Mouse (Mus musculus) heart, adult 2 months (tissue): ENCODE measurements around the gene Tnip1. TPM values are rescaled to one million over a fixed set of nuclear protein-coding genes. Genes with fewer than 3 reads are reported as not detected.
A peak's percentile ranks its signal among the peaks of the same experiment; 100 is the strongest.

Experiments used
- DNase-seq, 2 experiments: peaks; one replicate each; pipeline ENCODE4 v3.0.0; 2021
- H3K27ac ChIP-seq: fragments of 200-600 bp; 2 replicates; pipeline ENCODE4 v1.8.1; 2022
- H3K27me3 ChIP-seq: fragments of 200-500 bp; 2 replicates; pipeline ENCODE4 v1.6.1; 2012; ENCODE audit warnings: mild to moderate bottlenecking, low read length, inconsistent platforms, mixed read lengths; ENCODE audit not compliant: control insufficient read depth, insufficient read depth
- H3K36me3 ChIP-seq: fragments of 200-500 bp; 2 replicates; pipeline ENCODE4 v1.6.1; 2012; ENCODE audit warnings: low read length, inconsistent platforms; ENCODE audit not compliant: control insufficient read depth, insufficient read depth
- H3K4me1 ChIP-seq: fragments of 200-500 bp; 2 replicates; pipeline ENCODE4 v1.6.1; 2011; ENCODE audit warnings: low read length; ENCODE audit not compliant: control insufficient read depth, insufficient read depth
- H3K4me3 ChIP-seq: fragments of 200-600 bp; 2 replicates; pipeline ENCODE4 v1.8.1; 2022
- H3K79me2 ChIP-seq: fragments of 200-500 bp; replicated peaks from 2 replicates; pipeline ENCODE4 v1.6.1; 2012; ENCODE audit warnings: mild to moderate bottlenecking, inconsistent platforms, low read length, moderate library complexity, mixed read lengths; ENCODE audit not compliant: control insufficient read depth, insufficient read depth
- H3K9ac ChIP-seq: fragments of 200-500 bp; 2 replicates; pipeline ENCODE4 v1.6.1; 2012; ENCODE audit warnings: low read depth, mild to moderate bottlenecking, control low read depth, inconsistent platforms, low read length, mixed read lengths
- CTCF ChIP-seq: fragments of 200-600 bp; IDR thresholded peaks from 2 replicates; pipeline ENCODE4 v1.8.1; 2022; ENCODE audit warnings: antibody characterized with exemption, mild to moderate bottlenecking, moderate library complexity
- EP300 ChIP-seq: fragments of 200-500 bp; IDR thresholded peaks from 2 replicates; pipeline ENCODE4 v1.6.1; 2011; ENCODE audit warnings: low read depth, low read length, control low read depth; ENCODE audit not compliant: insufficient read depth
- POLR2A ChIP-seq: fragments of 200-500 bp; IDR thresholded peaks from 2 replicates; pipeline ENCODE4 v1.6.1; 2011; ENCODE audit warnings: mild to moderate bottlenecking, low read depth, low read length, control low read depth; ENCODE audit not compliant: insufficient read depth
- WGBS: fragments of 180-500 bp; shearing (Covaris S2); methylation state at CpG from one replicate; pipeline ENCODE4 v1.1.7; 2018; 5-methylcytosine and 5-hydroxymethylcytosine counted together
- intact Hi-C: fragments of 180-260 bp; cut with DNase I; formaldehyde crosslinking; loops from one replicate; pipeline ENCODE4 v1.15.1; 2025
- polyA plus RNA-seq: library from polyadenylated mRNA; depleted of rRNA; stranded (reverse); fragments of >200 nt; gene quantifications from 2 replicates; pipeline ENCODE4 v1.2.3, GENCODE M21; 2012; rRNA removed
- total RNA-seq, 2 experiments: library from RNA; stranded (reverse); gene quantifications; 2 replicates each; pipeline ENCODE4 v1.2.3; 2021

The Tnip1 gene
- total and polyA plus RNA-seq, 3 experiments, result 25.9 to 34.4 (median 31.9) TPM

GRCm38 (mm10) chr11:54866119-54867048 is 96.3 kb downstream of the Tnip1 start, which contains the start of gene Hint1:
Gene Hint1, plus strand, starts transcription at chr11:54866383.
- Histone ChIP-seq H3K27me3 (no peaks in the 10 kb centered on the region), H3K4me1 (peaks cover 4% of the 10 kb centered on the region), H3K27ac (peak within 1 kb of the TSS; percentile 98), H3K79me2 (no peaks in the 10 kb centered on the region), H3K36me3 (peaks cover 2% of the 10 kb centered on the region), H3K9ac (peak within 1 kb of the TSS; percentile 91), H3K4me3 (peak within 1 kb of the TSS; percentile 71)
- TF ChIP-seq CTCF, result peak; percentile 50
- peak; percentile 94 for TF ChIP-seq POLR2A
- TF ChIP-seq EP300, result peak; percentile 46; the same call in 1 of the 2 replicates
- WGBS, result under 1% methylated on average over 107 of the region's 107 CpGs
- peak; percentile 97 for DNase-seq
- intact Hi-C loops, result no loop called here

- H3K4me1 ChIP-seq, result peaks cover 4% of the 10 kb centered on the region
- H3K4me3 ChIP-seq, result peak overlapping the region; percentile 71
- intact Hi-C loops, result no loop called here
- TF ChIP-seq EP300, result no peak
- TF ChIP-seq CTCF, result no peak
- no peak for TF ChIP-seq POLR2A
- H3K27ac ChIP-seq, result peak overlapping the region; percentile 98
- no peak for DNase-seq
- no peaks in the 10 kb centered on the region for H3K27me3 ChIP-seq
- H3K36me3 ChIP-seq, result peaks cover 2% of the 10 kb centered on the region
- H3K79me2 ChIP-seq, result no peaks in the 10 kb centered on the region
- WGBS, result 82% methylated on average over 6 of the region's 6 CpGs
- H3K9ac ChIP-seq, result no peak overlapping the region
Measured at GRCm38 (mm10) chr11:54865330-54866085, 97.2 kb downstream of the Tnip1 start.

- H3K79me2 ChIP-seq, result no peaks in the 10 kb centered on the region
- DNase-seq, result peak in 1 of 2 experiments; percentile 68
- 31% methylated on average over 10 of the region's 10 CpGs for WGBS
- no peak overlapping the region for H3K27ac ChIP-seq
- peaks cover 2% of the 10 kb centered on the region for H3K36me3 ChIP-seq
- H3K9ac ChIP-seq, result no peak overlapping the region
- no peaks in the 10 kb centered on the region for H3K27me3 ChIP-seq
- H3K4me1 ChIP-seq, result peaks cover 1% of the 10 kb centered on the region; the same call in 1 of the 2 replicates
- intact Hi-C loops, result loop anchor here (5.0 kb wide), 1 partner anchor 341 kb away; the partner anchor contains the start of gene Rapgef6
- H3K4me3 ChIP-seq, result no peak overlapping the region
- TF ChIP-seq CTCF (no peak; the same call in none of the 2 replicates), EP300 (0 out of 2 replicates have a peak, but pooled peaks have one; percentile 68), POLR2A (no peak)
Measured at GRCm38 (mm10) chr11:54862621-54863520, 99.8 kb downstream of the Tnip1 start.

GRCm38 (mm10) chr11:54861471-54862420 is 101.0 kb downstream of the Tnip1 start:
- Histone ChIP-seq H3K27ac (no peak overlapping the region), H3K79me2 (no peaks in the 10 kb centered on the region), H3K4me1 (peaks cover 1% of the 10 kb centered on the region; the same call in 1 of the 2 replicates), H3K9ac (no peak overlapping the region), H3K4me3 (no peak overlapping the region), H3K36me3 (no peaks in the 10 kb centered on the region), H3K27me3 (no peaks in the 10 kb centered on the region)
- no peak for DNase-seq
- intact Hi-C loops, result loop anchor here (2.0 to 5.0 kb wide), 3 partner anchors 61 to 339 kb away; partner anchors contain the start of genes Cdc42se2 and Rapgef6
- 88% methylated on average over 5 of the region's 5 CpGs for WGBS
- TF ChIP-seq POLR2A, result no peak
- no peak for TF ChIP-seq EP300
- no peak for TF ChIP-seq CTCF

Other genes with a start within 250 kb of the Tnip1 start
- 10 to 100 TPM; 22.0 to 23.3 TPM for gene Cdc42se2, start 175.2 kb downstream of the Tnip1 start, total RNA-seq
- 24.7 and 41.3 TPM in 2 replicates for gene Cdc42se2, start 175.2 kb downstream of the Tnip1 start, polyA plus RNA-seq
- gene Lyrm7, start 102.0 kb downstream of the Tnip1 start, total RNA-seq, result 10 to 100 TPM; 38.6 to 40.1 TPM
- gene Lyrm7, start 102.0 kb downstream of the Tnip1 start, polyA plus RNA-seq, result 11.1 and 20.0 TPM in 2 replicates
- gene Hint1, start 96.5 kb downstream of the Tnip1 start, total RNA-seq, result 100 to 1,000 TPM; 258 to 297 TPM
- gene Hint1, start 96.5 kb downstream of the Tnip1 start, polyA plus RNA-seq, result 477 and 498 TPM in 2 replicates
- gene Gpx3, start 60.5 kb downstream of the Tnip1 start, total RNA-seq, result 100 to 1,000 TPM; 219 to 246 TPM
- gene Gpx3, start 60.5 kb downstream of the Tnip1 start, polyA plus RNA-seq, result 362 and 401 TPM in 2 replicates
- 100 to 1,000 TPM; 205 to 213 TPM for gene Anxa6, start 70.5 kb upstream of the Tnip1 start, total RNA-seq
- 136 and 193 TPM in 2 replicates for gene Anxa6, start 70.5 kb upstream of the Tnip1 start, polyA plus RNA-seq
- 1 to 10 TPM; 6.5 to 9.7 TPM for gene Ccdc69, start 115.2 kb upstream of the Tnip1 start, total RNA-seq
- 9.2 and 24.8 TPM in 2 replicates for gene Ccdc69, start 115.2 kb upstream of the Tnip1 start, polyA plus RNA-seq
- gene Gm2a, start 135.2 kb upstream of the Tnip1 start, total RNA-seq, result 10 to 100 TPM; 10.3 to 10.8 TPM
- 18.6 and 19.8 TPM in 2 replicates for gene Gm2a, start 135.2 kb upstream of the Tnip1 start, polyA plus RNA-seq
- gene Slc36a3, start 188.8 kb upstream of the Tnip1 start, total RNA-seq, result not detected
- not detected in 2 replicates for gene Slc36a3, start 188.8 kb upstream of the Tnip1 start, polyA plus RNA-seq
- 10 to 100 TPM; 10.6 to 12.1 TPM for gene Slc36a2, start 222.2 kb upstream of the Tnip1 start, total RNA-seq
- 70.1 and 80.6 TPM in 2 replicates for gene Slc36a2, start 222.2 kb upstream of the Tnip1 start, polyA plus RNA-seq
- gene Slc36a1, start 241.4 kb upstream of the Tnip1 start, total RNA-seq, result 10 to 100 TPM; 11.4 to 13.2 TPM
- gene Slc36a1, start 241.4 kb upstream of the Tnip1 start, polyA plus RNA-seq, result 11.4 and 11.9 TPM in 2 replicates